Mouse (Mus musculus) layer of hippocampus, adult 8-10 months (tissue): ENCODE results near the gene Etv6. TPM values are rescaled to one million over a fixed set of nuclear protein-coding genes. Genes with fewer than 3 reads are reported as not detected.

ENCODE experiments used
- DNase-seq, 2 experiments: peaks; one replicate each; pipeline ENCODE4 v3.0.0; 2022; ENCODE audit warnings: low spot score in 2 of 2
- total RNA-seq, 4 experiments: library from RNA; stranded (reverse); gene quantifications; 2 replicates each; pipeline ENCODE4 v1.2.4; 2022

Gene Etv6
- total RNA-seq, 4 experiments from 2014 or later = 10.7 to 14.7 (median 12.2) TPM

DNA sequence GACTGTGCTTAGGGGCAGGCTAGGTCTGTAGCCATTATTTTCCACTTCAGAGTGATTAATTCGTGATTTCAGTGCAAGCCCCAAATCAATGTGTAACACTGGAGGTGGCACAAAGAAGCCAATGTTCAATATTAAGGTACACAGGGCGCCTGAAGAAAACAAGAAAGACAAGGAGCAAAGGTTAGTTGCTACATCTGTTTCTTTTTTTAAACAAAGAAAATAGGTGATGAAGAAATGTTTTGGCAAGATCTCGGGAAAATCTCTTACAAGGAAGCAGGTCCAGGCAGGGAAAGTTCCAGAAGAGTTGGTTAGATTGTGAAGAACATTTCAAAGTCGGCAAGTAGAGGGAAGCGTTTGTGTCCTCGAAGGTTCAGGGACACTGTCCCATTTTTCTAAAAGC, 39.5 kb downstream of the Etv6 start:
- no peak for DNase-seq

DNA sequence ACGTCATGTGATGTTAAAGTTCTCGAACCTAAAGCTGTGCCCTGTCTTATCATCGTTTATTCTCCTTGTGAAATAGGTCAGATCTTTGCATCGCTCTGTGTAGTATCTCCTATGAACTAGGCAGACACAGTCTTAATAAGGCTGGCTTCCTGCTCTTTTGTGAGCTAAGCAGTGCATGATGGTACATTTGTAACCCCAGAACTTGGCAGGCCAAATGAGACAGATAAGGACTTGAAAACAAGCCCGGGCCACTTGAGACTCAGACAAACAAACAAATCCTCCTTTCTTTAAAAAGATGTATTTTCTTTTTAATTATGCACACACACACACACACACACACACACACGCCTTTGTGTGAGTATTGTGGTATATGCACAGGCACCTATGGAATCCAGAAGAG, 42.5 kb downstream of the Etv6 start:
- DNase-seq = no peak

DNA sequence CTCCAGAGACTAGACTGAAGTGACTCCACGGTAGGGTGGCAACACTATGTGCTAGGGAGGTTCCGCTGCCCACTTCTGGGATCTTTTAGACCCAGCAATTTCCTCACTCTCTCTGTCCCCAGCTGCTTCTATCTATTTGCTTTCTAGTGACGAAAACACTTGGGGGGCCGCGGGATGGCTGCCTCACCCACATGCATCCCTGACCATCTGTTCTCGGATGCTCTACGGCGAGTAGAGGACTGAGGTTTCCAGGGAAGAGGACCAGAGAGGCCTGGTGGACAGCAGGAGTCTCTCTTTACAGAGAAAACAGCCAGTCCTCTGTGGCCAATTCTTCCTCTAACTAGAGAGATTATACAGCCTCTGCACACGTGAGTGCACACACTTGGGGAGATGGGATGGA, 43.6 kb downstream of the Etv6 start:
- DNase-seq = peak; percentile 37 to 44

DNA sequence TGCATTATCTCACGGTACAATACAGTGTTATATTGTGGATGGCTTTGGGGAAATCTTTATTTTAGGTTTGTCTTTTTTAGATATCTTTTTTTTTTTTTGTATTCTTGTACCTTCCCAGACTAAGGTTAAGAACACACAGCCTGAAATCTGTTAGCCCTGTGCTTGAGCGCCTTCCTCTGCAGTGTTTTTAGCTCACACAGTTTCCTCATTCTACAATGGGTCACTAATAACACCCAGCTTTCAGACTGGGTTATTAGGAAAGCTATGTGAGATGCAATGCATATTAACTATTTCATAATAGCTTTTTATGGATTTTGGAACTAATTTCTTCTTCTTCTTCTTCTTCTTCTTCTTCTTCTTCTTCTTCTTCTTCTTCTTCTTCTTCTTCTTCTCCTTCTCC, 44.1 kb downstream of the Etv6 start:
- no peak for DNase-seq

DNA sequence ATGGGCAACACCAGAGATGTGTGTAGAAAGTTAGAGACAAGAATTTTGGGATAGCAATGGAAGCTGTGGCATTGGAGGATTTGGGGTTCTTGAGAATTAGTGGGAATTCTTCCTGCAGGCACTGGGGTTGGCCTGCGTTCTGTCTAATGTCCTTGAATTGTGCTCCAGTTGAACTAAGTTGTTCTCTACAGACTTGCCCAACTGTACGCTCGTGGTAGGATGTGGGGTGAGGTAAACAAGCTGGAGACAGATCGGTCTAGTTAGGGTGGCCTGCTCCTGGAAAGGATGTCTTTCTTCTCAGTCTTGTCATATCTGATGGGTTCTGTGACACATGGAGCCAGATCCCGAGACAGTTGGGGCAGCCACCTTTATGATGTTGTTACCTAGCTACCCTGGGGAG, 45.4 kb downstream of the Etv6 start:
- no peak for DNase-seq

DNA sequence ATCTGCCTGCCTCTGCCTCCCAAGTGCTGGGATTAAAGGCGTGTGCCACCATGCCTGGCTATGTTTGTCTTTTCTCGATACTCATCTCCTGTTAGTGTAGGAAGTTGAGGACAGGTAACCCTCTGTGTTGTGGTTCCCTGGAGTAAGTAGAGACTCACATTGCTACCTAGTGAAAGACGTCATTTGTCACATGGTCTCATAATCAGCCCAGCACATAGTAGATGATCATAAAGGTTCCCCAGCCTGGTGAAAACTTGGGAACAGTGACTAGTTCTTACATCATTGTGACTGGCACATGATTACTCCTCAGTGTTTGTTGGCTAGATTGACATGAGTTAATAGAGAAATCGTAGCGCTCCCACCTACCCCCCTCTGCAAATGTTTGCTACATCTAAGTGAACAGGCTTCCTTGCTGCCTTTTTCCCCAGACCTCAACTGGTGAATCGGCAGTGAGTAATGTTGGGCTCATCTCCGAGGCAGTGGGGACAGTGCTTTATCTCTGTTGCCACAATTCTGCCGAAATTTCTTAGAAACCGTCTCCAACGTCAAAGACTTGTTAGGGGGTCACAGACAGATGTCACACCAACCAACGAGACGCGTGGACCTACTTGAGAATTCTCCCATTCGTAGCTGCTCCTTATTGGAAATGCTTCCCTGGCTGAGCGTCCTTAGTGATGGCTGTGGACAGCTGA, 46.9 kb downstream of the Etv6 start:
- DNase-seq = no peak

DNA sequence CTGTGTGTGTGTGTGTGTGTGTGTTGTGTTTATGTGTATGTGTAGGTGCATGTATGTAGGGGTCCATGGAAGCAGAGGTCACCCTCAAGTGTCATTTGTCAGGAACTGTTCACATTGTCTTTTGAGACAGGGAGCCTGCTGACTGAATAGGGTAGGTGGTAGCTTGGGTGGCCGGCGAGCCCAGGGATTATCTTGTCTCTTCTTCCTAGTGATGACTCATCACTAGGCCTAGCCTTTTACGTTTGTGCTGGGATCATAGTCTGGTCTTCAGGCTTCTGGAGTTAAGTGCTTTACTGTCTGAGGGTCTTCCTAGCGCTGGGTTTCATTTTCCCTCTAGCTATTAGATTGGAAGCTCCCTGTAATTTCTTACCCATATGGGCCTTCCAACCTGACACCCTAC, 47.9 kb downstream of the Etv6 start:
- DNase-seq = no peak

DNA sequence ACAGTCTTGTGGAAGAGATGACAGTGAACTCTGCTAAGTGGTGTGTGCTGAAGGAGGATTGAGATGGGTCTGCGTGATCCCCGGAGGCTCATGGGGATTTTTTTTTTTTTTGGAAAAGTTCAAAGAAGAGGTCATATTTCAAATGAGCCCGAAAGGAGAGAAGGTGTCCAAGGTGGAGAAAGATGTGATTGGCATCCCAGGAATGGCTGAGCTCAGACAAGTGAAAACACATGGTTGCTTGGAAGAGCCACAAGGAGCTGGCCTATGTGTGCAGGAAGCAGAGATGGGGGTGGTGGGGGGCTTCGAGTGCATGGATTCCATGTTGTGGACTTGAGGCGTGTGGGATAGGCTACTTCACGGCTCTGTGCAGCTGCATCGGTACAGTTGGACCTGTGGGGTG, 50.9 kb downstream of the Etv6 start:
- no peak for DNase-seq

DNA sequence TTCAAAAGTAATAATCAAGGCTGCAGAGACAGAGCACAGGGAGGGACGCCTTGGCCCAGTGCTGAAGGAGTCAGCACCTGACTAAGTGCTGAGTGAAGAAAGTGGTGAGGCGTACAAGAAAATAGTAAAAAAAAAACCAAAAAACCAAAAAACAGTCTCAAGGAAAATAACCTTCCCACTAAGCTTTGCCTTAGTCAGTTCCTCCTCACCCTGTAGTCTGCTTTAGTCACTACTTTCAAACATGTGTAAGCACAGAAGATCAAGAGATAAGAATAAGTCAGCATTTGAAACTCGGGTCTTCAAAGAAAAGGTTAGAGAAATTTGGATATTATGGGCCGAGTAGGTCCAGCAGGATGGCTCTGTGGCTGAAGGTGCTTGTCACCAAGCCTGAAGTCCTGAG, 52.2 kb downstream of the Etv6 start:
- no peak for DNase-seq

DNA sequence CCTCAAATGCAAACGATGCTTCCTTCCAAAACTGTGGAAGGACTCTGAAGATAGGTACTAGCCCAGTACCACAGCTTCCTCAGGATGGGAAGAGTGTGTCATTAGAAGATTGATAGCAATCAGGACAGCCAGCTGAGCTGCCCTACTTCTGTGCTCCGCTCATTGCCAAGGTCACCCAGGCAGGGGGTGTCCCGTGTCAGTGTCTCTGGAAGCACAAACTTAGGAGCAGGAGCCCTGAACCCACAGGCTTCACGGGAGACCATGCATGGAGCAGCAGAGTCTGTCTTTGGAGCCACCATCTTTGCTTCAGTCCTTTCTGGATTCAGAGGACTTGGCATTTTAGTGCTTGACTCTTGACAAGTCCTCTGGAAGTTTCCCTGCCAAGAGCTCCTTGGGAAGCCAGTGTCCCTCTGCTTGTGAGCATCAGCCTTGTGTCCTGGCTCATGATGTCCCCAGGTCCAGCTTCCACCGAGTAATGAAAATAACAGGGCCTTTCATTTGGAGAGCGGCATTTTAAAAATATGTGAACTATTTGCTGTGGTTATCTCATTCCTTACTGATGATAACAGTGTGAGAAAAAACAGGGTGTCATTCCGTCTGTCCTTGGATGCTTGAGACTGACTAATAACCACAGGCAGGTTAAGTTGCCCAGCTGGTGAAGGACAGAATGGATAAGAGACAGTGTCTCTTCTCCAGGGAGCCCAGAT, 54.3 kb downstream of the Etv6 start:
- DNase-seq = no peak

DNA sequence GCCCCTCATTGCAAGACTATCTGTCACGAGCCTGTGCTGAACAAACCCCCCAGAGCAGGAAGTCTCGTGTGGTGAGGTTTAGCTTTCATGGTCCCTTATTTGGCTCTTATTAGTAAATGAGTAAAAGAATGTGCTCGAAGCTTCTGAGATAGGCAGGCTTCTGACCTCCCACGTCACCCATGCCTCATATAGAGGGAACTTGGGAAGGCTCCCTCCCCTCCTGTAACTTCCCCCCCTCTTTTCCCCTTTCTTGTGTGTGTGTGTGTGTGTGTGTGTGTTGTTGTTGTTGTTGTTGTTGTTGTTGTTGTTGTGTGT, 54.8 kb downstream of the Etv6 start:
- DNase-seq = no peak

DNA sequence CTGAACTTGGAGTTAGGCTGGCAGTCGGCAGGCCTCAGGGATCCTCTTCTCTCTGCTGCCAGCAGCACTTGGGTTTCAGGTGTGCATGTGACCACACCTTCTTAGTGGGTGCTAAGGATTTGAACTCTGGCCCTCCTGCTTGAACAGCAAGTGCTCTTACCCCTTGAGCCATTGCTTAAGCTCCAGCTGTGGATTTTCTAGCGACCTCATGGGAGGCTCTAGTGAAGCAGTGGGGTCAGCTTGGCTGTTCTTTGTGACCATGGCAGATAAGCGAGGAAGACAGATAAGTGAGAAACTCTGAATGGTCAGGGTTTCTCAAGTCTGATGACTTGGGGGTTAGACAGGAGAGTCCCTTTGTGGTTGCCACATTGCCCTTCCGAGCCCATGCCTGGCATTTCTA, 55.4 kb downstream of the Etv6 start:
- no peak for DNase-seq

DNA sequence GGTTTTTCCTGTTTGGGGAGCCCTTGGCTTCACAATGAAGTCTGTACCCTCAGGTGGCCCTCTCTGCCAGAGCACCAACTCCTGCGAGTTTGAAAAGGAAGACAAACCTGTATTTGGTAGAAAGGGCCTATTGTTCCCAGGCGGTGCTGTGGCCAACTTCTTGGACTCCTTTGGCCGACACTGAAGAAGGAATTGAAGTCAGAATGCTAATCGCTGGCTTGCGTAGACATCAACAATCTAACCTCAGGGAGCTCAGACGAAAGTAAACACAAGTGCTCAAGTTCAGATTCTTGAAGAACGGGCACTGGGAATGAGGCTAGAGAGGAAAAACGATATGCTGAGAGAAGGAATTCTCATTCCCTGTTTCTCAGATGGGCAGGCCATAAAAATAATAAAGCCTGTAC, 55.9 kb downstream of the Etv6 start:
- DNase-seq = no peak

DNA sequence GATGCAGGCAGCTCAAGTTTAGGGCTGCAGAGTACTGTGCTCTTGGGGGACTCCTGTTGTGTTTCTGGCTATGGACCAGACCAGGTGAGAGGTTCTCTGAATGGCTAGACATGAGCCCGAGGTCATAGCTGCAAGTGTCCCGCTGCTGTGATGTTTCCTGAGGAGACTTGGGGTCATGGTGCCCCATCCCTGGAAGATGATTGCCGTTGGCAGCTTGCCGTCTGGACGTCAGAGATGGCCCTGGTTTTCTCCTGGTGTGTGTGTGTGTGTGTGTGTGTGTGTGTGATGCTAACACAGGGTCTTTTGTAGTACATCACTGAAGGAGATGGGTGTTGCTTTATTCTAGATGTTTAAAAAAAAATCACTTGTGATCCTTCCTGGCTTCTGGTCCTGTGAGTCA, 58.6 kb downstream of the Etv6 start:
- DNase-seq = no peak

DNA sequence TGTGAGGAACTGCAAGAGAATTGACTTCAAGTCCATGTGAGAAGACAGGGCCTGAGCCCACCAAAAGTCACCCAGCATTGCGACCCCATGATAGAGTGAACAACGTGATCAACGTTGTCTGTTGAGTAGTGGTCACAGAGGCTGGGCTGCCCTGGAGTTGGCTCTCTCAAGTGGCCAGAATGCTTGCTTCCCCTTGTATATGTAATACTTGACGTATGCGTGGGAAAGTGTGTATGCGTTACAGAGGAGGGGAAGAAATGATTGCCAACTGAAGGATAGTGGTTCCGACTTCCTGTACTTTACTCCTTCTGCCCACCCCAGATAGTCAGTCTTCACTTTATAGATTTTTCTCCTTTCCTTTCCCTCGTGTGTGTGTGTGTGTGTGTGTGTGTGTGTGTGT, 59.1 kb downstream of the Etv6 start:
- DNase-seq = no peak

DNA sequence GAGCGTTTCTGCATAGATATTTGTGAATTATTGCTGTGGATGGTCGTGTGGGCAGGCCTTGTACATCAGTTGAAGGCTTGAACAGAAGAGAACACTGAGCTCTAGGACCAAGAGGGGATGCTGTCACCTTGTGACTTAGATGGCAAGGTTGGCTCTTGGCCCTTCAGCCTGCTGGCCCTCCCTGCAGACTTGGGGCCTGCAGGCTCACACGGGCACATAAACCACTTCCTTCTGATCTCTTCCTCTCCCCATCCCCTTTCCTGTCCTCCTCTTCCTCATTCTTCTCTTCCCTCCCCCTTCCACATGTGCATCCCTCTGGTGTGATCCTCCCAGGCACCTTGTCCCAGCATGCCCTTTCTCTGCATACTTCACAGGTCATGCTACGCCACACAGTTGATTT, 60.1 kb downstream of the Etv6 start:
- no peak for DNase-seq

DNA sequence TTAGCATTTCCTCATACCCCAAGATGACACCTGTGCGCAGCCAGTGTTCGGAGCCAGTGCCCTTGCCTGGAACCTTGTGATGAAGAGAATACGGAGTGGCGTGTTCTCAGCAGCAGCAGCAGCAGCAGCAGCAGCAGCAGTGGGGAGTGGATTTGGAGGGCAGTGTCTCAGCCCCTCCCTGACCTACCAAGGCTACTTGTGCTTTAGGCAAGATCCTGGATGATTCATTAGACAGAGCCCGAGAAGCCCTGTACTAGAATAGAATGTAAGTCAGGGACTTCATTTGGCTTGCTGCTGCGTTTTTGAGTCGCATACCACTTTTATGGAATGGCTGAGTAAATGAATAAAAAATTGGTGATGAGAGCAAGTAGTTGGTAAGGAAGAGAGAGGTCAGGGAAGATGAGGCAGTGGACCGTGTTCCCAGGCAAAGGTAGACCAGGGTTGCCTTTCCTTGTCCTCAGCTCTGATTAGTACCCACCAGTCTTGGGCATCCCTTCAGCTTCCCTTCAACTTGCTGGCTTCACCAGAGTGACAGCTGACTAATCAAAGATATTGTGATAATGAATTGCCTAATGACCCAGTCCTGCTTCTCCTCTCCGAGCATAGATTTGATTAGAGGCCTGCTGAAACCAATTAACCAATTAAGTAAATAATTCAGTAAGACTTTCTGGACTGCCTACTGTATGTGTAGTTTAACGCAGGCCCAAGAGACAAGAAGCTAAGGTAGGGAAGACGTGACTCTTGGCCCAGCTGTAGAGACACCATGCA, 64.7 kb downstream of the Etv6 start:
- DNase-seq = no peak

DNA sequence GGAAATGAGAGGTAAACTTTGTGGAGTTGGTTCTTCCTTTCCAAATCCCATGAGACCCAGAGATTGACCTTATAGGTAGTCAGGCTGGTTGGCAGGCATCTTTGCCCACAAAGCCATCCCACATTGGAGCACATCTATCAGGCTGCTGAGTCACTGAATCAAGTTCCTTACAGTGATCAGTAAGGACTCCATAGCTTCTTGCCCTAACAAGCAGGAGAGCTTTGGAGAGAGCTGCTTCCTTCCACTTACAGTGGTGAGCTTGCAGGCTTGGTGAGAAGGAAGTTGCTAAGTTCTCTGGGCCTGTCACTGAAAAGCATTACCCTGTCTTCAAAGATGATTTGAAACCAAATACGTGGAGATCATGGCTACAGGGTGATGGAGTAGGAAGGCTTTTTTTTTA, 66.9 kb downstream of the Etv6 start:
- DNase-seq = no peak

DNA sequence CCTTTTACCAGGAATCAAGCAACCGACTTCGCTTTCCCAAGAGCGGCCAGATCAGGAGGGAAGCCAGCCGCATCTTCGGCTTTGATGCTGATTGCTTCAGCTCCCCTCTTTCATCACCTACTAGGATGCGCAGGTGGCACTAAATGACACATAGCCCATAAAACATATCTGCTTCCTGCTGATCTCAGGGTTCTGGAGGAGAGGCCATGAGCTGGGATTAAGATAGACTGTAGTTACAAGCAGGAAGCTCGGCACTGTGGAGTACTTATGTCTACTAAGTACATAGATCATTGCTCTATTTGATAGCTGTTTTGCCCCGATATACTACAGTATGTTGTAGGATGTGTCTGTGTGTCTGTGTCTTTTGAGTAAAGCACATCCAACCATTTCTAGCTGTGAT, 68.0 kb downstream of the Etv6 start:
- no peak for DNase-seq

DNA sequence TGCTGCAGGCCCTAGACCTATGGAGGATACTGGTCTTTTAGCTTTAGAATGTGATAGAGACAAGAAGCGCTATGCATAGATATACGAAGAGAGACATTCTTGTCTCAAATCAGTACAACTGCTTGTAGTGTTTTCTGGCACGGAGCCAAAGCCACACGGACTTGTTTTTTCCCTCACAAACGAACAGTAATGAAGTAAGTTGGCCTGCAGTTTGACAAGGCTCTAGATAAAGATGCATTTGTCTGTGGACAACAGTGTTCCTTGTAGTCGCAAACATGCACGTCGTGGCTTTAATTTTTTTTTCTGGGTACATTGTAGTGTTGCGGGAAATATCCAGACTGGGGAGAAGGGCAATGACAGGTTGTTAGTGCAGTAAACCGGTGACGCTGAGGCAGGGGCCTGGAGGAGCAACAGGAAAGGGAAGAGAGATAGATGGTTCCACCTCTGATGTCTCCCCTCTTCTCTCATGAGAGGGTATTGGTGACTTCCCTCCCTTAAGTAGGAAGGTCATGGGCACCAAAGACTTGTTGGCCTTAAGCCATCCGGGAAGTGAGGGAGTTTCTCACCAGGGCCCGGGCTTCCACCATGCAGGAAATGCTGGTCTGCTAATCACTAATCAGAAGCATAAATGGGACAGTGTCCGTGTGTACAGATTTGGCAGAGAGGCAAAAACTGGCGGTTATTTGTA, 70.2 kb downstream of the Etv6 start:
- no peak for DNase-seq

DNA sequence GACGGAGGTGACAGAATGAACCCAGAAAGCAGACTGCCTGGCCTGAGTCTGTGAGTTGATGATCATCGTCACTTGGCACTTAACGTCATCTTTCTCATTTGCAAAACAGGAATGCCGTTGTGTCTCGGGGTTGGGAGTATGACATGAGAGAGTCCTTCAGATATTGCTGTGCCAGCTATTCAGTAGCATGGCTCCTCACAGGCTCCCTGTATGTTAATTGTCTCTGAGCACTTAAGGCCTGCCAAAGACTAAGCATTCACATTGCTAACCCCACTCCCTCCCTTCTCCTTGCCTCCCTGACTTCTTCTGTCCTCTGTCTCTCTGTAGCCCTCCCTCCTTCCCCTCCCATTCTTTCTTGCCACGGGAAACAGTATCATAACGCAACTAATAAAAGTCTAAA, 72.2 kb downstream of the Etv6 start:
- no peak for DNase-seq

DNA sequence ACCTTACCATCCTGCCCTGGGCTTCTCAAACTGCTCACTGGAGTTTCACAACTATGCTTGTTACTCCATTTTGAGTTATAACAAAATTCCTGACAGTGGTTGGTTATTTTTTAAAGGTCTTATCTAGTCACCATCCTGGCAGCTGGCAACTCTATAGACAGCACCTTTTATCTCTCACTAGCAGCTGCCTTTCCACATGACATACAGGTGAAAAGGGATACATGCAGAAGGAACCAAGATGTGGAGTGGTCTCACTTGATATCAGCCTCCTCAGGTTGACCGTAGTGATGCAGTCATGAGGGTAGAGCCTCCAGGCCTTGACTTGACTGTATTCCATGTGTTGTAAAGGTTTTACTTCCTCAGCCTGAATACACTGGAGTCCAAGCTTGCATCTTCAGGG, 74.2 kb downstream of the Etv6 start:
- DNase-seq = no peak
